Mouse (Mus musculus) limb, embryonic 14.5 days (tissue): ENCODE results near the gene 4930535I16Rik. TPM values are rescaled to one million over a fixed set of nuclear protein-coding genes. Genes with fewer than 3 reads are reported as not detected.

Experiments used
- ATAC-seq: fragments of 200-750 bp; cut with Nextera tagmentation; 2 replicates; pipeline ENCODE4 v1.8.0; 2017; ENCODE audit warnings: low read depth, moderate number of reproducible peaks, moderate TSS enrichment; ENCODE audit not compliant: low FRiP score
- DNase-seq: peaks from one replicate; pipeline ENCODE4 v3.0.0-alpha.2; 2015; ENCODE audit warnings: low spot score
- H3K27ac ChIP-seq: fragments of 300-500 bp; sonication (generic); replicated peaks from 2 replicates; pipeline ENCODE4 v1.5.1; 2014; ENCODE audit warnings: low read depth, mild to moderate bottlenecking, low read length, moderate library complexity, mixed read lengths
- H3K27me3 ChIP-seq: fragments of 300-500 bp; sonication (generic); 2 replicates; pipeline ENCODE4 v1.6.1; 2014; ENCODE audit warnings: low read length, mixed read lengths; ENCODE audit not compliant: control insufficient read depth, insufficient read depth
- H3K36me3 ChIP-seq: fragments of 300-500 bp; sonication (generic); 2 replicates; pipeline ENCODE4 v1.6.1; 2014; ENCODE audit warnings: mild to moderate bottlenecking, low read length, moderate library complexity, mixed read lengths; ENCODE audit not compliant: control insufficient read depth, insufficient read depth
- H3K4me1 ChIP-seq: fragments of 300-500 bp; sonication (generic); 2 replicates; pipeline ENCODE4 v1.6.1; 2014; ENCODE audit warnings: antibody characterized with exemption, low read length, mixed read lengths; ENCODE audit not compliant: control insufficient read depth, insufficient read depth
- H3K4me2 ChIP-seq: fragments of 300-500 bp; sonication (generic); replicated peaks from 2 replicates; pipeline ENCODE4 v1.6.1; 2014; ENCODE audit warnings: low read depth, mild to moderate bottlenecking, low read length, moderate library complexity; ENCODE audit not compliant: severe bottlenecking
- H3K4me3 ChIP-seq: fragments of 300-500 bp; sonication (generic); replicated peaks from 2 replicates; pipeline ENCODE4 v1.5.1; 2014; ENCODE audit warnings: low read length
- H3K9ac ChIP-seq: fragments of 300-500 bp; sonication (generic); 2 replicates; pipeline ENCODE4 v1.6.1; 2014; ENCODE audit warnings: mild to moderate bottlenecking, low read depth, low read length, moderate library complexity; ENCODE audit not compliant: severe bottlenecking
- H3K9me3 ChIP-seq: fragments of 300-500 bp; sonication (generic); 2 replicates; pipeline ENCODE4 v1.6.1; 2016; ENCODE audit warnings: low read length; ENCODE audit not compliant: control insufficient read depth
- POLR2A ChIP-seq: fragments of 200-500 bp; IDR thresholded peaks from 2 replicates; pipeline ENCODE4 v1.8.0; 2012; ENCODE audit warnings: inconsistent platforms, mild to moderate bottlenecking, moderate library complexity, borderline replicate concordance; ENCODE audit not compliant: insufficient read depth, insufficient read length; ENCODE audit errors: extremely low read depth
- WGBS: fragments of 180-500 bp; shearing (Covaris S2); extraction: QIAGEN DNeasy Blood & Tissue Kit; methylation state at CpG from one replicate; pipeline ENCODE4 v1.1.7; 2014; 5-methylcytosine and 5-hydroxymethylcytosine counted together
- polyA plus RNA-seq, 2 experiments: library from polyadenylated mRNA; depleted of rRNA in 1 of 2; stranded (reverse) in 1 of 2; unstranded in 1 of 2; fragments of >200 nt; fragmentation: Nextera tagmentation in 1 of 2; extraction: Ambion mirVana in 1 of 2; gene quantifications; 2 replicates each; pipeline versions ENCODE4 v1.2.1 to v1.2.3; 2012 to 2014

4930535I16Rik gene
- polyA plus RNA-seq, 2 experiments: not detected

GRCm38 (mm10) chr4:123894295-123894694 is 23.5 kb downstream of the 4930535I16Rik start:
- Histone ChIP-seq H3K36me3 (no peaks in the 10 kb centered on the region), H3K4me1 (no peaks in the 10 kb centered on the region), H3K4me2 (no peak overlapping the region), H3K9ac (no peak overlapping the region), H3K9me3 (no peaks in the 10 kb centered on the region), H3K4me3 (no peak overlapping the region), H3K27ac (no peak overlapping the region), H3K27me3 (no peaks in the 10 kb centered on the region)
- TF ChIP-seq POLR2A: no peak
- ATAC-seq (no peak), DNase-seq (no peak)
- WGBS: 88% methylated on average over 4 of the region's 4 CpGs

- H3K27me3 ChIP-seq: no peaks in the 10 kb centered on the region
- no peak for TF ChIP-seq POLR2A
- no peak overlapping the region for H3K27ac ChIP-seq
- no peaks in the 10 kb centered on the region for H3K9me3 ChIP-seq
- DNase-seq (no peak), ATAC-seq (no peak)
- H3K36me3 ChIP-seq: no peaks in the 10 kb centered on the region
- 92% methylated on average over 5 of the region's 5 CpGs for WGBS
- H3K4me3 ChIP-seq: no peak overlapping the region
- no peak overlapping the region for H3K9ac ChIP-seq
- no peaks in the 10 kb centered on the region for H3K4me1 ChIP-seq
- no peak overlapping the region for H3K4me2 ChIP-seq
Observed at GRCm38 (mm10) chr4:123893726-123894125, 24.1 kb downstream of the 4930535I16Rik start.

Other genes starting within 250 kb of the 4930535I16Rik start
- gene Macf1, start 233.7 kb downstream of the 4930535I16Rik start, polyA plus RNA-seq (2012; rRNA removed): 99.7 and 103 TPM in 2 replicates
- gene Macf1, start 233.7 kb downstream of the 4930535I16Rik start, polyA plus RNA-seq (2014; fragmentation: Nextera tagmentation; extraction: Ambion mirVana): 79.8 and 84.0 TPM in 2 replicates
- 119 and 253 TPM in 2 replicates for gene Ndufs5, start 199.8 kb downstream of the 4930535I16Rik start, polyA plus RNA-seq (2012; rRNA removed)
- 344 and 353 TPM in 2 replicates for gene Ndufs5, start 199.8 kb downstream of the 4930535I16Rik start, polyA plus RNA-seq (2014; fragmentation: Nextera tagmentation; extraction: Ambion mirVana)
- gene Akirin1, start 167.7 kb downstream of the 4930535I16Rik start, polyA plus RNA-seq (2012; rRNA removed): 39.5 and 42.4 TPM in 2 replicates
- gene Akirin1, start 167.7 kb downstream of the 4930535I16Rik start, polyA plus RNA-seq (2014; fragmentation: Nextera tagmentation; extraction: Ambion mirVana): 55.5 and 60.1 TPM in 2 replicates
- 4.8 and 4.9 TPM in 2 replicates for gene Rhbdl2, start 130.1 kb downstream of the 4930535I16Rik start, polyA plus RNA-seq (2012; rRNA removed)
- 3.5 and 4.1 TPM in 2 replicates for gene Rhbdl2, start 130.1 kb downstream of the 4930535I16Rik start, polyA plus RNA-seq (2014; fragmentation: Nextera tagmentation; extraction: Ambion mirVana)
- gene 4933427I04Rik, start 58.3 kb downstream of the 4930535I16Rik start, polyA plus RNA-seq (2012; rRNA removed): 0.08 TPM in 2 replicates
- gene 4933427I04Rik, start 58.3 kb downstream of the 4930535I16Rik start, polyA plus RNA-seq (2014; fragmentation: Nextera tagmentation; extraction: Ambion mirVana): 0.14 and 0.15 TPM in 2 replicates
- gene Mycbp, start 13.2 kb downstream of the 4930535I16Rik start, polyA plus RNA-seq (2012; rRNA removed): 24.2 and 30.7 TPM in 2 replicates
- 59.8 and 65.2 TPM in 2 replicates for gene Mycbp, start 13.2 kb downstream of the 4930535I16Rik start, polyA plus RNA-seq (2014; fragmentation: Nextera tagmentation; extraction: Ambion mirVana)
- 61.0 and 61.1 TPM in 2 replicates for gene Rragc, start 576 bp downstream of the 4930535I16Rik start, polyA plus RNA-seq (2012; rRNA removed)
- 60.3 and 61.2 TPM in 2 replicates for gene Rragc, start 576 bp downstream of the 4930535I16Rik start, polyA plus RNA-seq (2014; fragmentation: Nextera tagmentation; extraction: Ambion mirVana)